10 mouse cellular contexts compared by ENCODE assay signal in the genomic region with DNA sequence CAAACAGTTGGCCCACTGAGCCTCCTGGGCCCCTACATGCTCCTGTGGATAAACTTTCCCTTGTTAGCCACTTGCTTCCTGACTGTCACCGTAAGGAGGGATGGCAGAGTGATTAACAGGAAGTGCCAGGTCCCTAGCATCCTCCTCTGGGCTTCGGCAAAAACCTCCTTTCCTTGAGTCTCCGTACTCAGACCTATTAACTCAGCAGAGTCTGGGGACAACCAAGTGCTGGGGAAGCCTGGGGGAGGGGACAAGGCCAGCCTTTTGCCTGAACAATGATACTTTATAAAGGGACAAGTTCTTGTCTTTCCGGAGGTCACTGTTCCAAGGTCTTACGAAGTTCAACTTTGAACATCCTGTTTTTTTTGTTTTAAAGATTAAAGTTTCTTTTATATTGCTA. TPM values are rescaled to one million over a fixed set of nuclear protein-coding genes. Genes with fewer than 3 reads are reported as not detected.
DNase-seq lines count a peak whose midpoint lies in the region; ATAC-seq and TF ChIP-seq lines count a peak whose summit lies in the region.
"Had no signal": no experiment of that assay in that cellular context is flagged by ENCODE, and none has a peak within 500 bp of the region (broad histone marks: within the 10 kb centered on the region; RNA-seq: fewer than 3 reads in every experiment).

No protein-coding gene starts in this region.

- no peaks in the 10 kb centered on the region for H3K9me3 ChIP-seq in lung, postnatal 0 days (ENCODE audit: low read length)
- H3K9me3 ChIP-seq in embryonic facial prominence, embryonic 15.5 days (replicated peaks): 0 out of 2 replicates have a peak, but pooled peaks cover 5% of the 10 kb centered on the region
- no peaks in the 10 kb centered on the region for H3K9me3 ChIP-seq in liver, embryonic 15.5 days (replicated peaks)

- intact Hi-C loops in heart, adult 2 months (cut with DNase I): no loop called here
- intact Hi-C loops in heart, postnatal 14 days (cut with DNase I): loop anchor here (5.0 kb wide), 2 partner anchors 40 to 55 kb away; a partner anchor contains a TSS

- H3K4me1 ChIP-seq in heart, adult 2 months (ENCODE audit: control insufficient read depth, insufficient read depth, low read length): peaks cover 13% of the 10 kb centered on the region
- peaks cover 6% of the 10 kb centered on the region; the same call in 1 of the 2 replicates for H3K4me1 ChIP-seq in lung, postnatal 0 days (ENCODE audit: insufficient read depth, low read depth, low read length)
- H3K4me1 ChIP-seq in embryonic facial prominence, embryonic 15.5 days: peaks cover 24% of the 10 kb centered on the region
- H3K4me1 ChIP-seq in liver, embryonic 15.5 days (replicated peaks): peaks cover 46% of the 10 kb centered on the region

- no peak overlapping the region for H3K9ac ChIP-seq in heart, adult 2 months (ENCODE audit: low read depth, low read length)
- H3K9ac ChIP-seq in lung, postnatal 0 days (replicated peaks; ENCODE audit: low read depth): no peak overlapping the region
- H3K9ac ChIP-seq in embryonic facial prominence, embryonic 15.5 days: no peak overlapping the region
- no peak overlapping the region for H3K9ac ChIP-seq in liver, embryonic 15.5 days

- no peak overlapping the region for H3K4me2 ChIP-seq in lung, postnatal 0 days (replicated peaks; ENCODE audit: low read depth, low read length)
- H3K4me2 ChIP-seq in embryonic facial prominence, embryonic 15.5 days (replicated peaks): no peak overlapping the region
- H3K4me2 ChIP-seq in liver, embryonic 15.5 days: peak overlapping the region; percentile 1; the same call in 1 of the 2 replicates

- WGBS in heart, adult 2 months: 28% methylated on average over 5 of the region's 5 CpGs
- 20% methylated on average over 5 of the region's 5 CpGs for WGBS in lung, postnatal 0 days
- WGBS in embryonic facial prominence, embryonic 15.5 days: 39% methylated on average over 5 of the region's 5 CpGs
- 30% methylated on average over 5 of the region's 5 CpGs for WGBS in liver, embryonic 15.5 days (ENCODE audit: insufficient replicate concordance)

- peak overlapping the region; percentile 72 for H3K27ac ChIP-seq in heart, adult 2 months
- peak overlapping the region; percentile 40; the same call in 1 of the 2 replicates for H3K27ac ChIP-seq in lung, postnatal 0 days (ENCODE audit: low read length)
- H3K27ac ChIP-seq in embryonic facial prominence, embryonic 15.5 days (replicated peaks): 0 out of 2 replicates have a peak overlapping the region, but pooled peaks have one; percentile 23
- H3K27ac ChIP-seq in liver, embryonic 15.5 days (replicated peaks): no peak overlapping the region

- H3K27me3 ChIP-seq in heart, adult 2 months (ENCODE audit: control insufficient read depth, insufficient read depth, low read length): no peaks in the 10 kb centered on the region
- no peaks in the 10 kb centered on the region for H3K27me3 ChIP-seq in lung, postnatal 0 days (replicated peaks; ENCODE audit: insufficient read depth, low read length)
- no peaks in the 10 kb centered on the region for H3K27me3 ChIP-seq in embryonic facial prominence, embryonic 15.5 days
- no peaks in the 10 kb centered on the region for H3K27me3 ChIP-seq in liver, embryonic 15.5 days

- H3K79me2 ChIP-seq in heart, adult 2 months (replicated peaks; ENCODE audit: control insufficient read depth, insufficient read depth, low read length): no peaks in the 10 kb centered on the region

- peaks cover 3% of the 10 kb centered on the region; the same call in 1 of the 2 replicates for H3K36me3 ChIP-seq in heart, adult 2 months (ENCODE audit: control insufficient read depth, insufficient read depth, low read length)
- peaks cover 8% of the 10 kb centered on the region; the same call in 1 of the 2 replicates for H3K36me3 ChIP-seq in lung, postnatal 0 days (ENCODE audit: insufficient read depth, low read length)
- peaks cover 36% of the 10 kb centered on the region for H3K36me3 ChIP-seq in embryonic facial prominence, embryonic 15.5 days
- H3K36me3 ChIP-seq in liver, embryonic 15.5 days (replicated peaks): peaks cover 10% of the 10 kb centered on the region

- no peak for TF ChIP-seq EP300 in heart, adult 2 months (IDR thresholded peaks at IDR 0.05; ENCODE audit: insufficient read depth, low read depth, low read length)
- TF ChIP-seq EP300 in lung, postnatal 0 days (IDR thresholded peaks at IDR 0.05): no peak

- TF ChIP-seq POLR2A in heart, adult 2 months (IDR thresholded peaks at IDR 0.05; ENCODE audit: insufficient read depth, low read depth, low read length): no peak

- DNase-seq in heart, adult 2 months: no peak
- no peak for DNase-seq in heart, postnatal 14 days
- DNase-seq in lung, postnatal 0 days (ENCODE audit: low spot score): peak; percentile 26
- DNase-seq in lung, postnatal 25 days (ENCODE audit: low spot score): no peak
- DNase-seq in right cerebral cortex, postnatal 14 days: no peak
- DNase-seq: spleen, adult 18-20 months had no signal

- no peak for TF ChIP-seq CTCF in heart, adult 2 months (IDR thresholded peaks at IDR 0.05)
- no peak for TF ChIP-seq CTCF in lung, postnatal 0 days (IDR thresholded peaks at IDR 0.05)

- no peak for ATAC-seq in lung, postnatal 0 days
- ATAC-seq in embryonic facial prominence, embryonic 15.5 days (ENCODE audit: insufficient number of reproducible peaks, low FRiP score, low TSS enrichment, low read depth): no peak
- no peak for ATAC-seq in liver, embryonic 15.5 days (ENCODE audit: insufficient read depth)
- no peak for ATAC-seq in megakaryocyte progenitor cell, adult 5-6 weeks (replicated peaks; ENCODE audit: poor library complexity)

- H3K4me3 ChIP-seq in heart, adult 2 months: no peak overlapping the region
- no peak overlapping the region for H3K4me3 ChIP-seq in lung, postnatal 0 days (ENCODE audit: low read depth, low read length)
- H3K4me3 ChIP-seq in embryonic facial prominence, embryonic 15.5 days (replicated peaks): no peak overlapping the region
- no peak overlapping the region for H3K4me3 ChIP-seq in liver, embryonic 15.5 days (replicated peaks)
- H3K4me3 ChIP-seq: myocyte had no signal

RNA-seq across cellular contexts. Expression of a gene that starts 54.7 kb away (rescaled TPM):
- total RNA-seq in heart, adult 2 months (2021): 10 to 100 TPM; 49.0 to 53.6 TPM
- polyA plus RNA-seq in heart, adult 2 months (2012; rRNA removed): 40.3 and 46.1 TPM in 2 replicates
- total RNA-seq in heart, postnatal 14 days (2021): 10 to 100 TPM; 49.5 to 51.9 TPM
- polyA plus RNA-seq in lung, postnatal 0 days (2015; fragmentation: Nextera tagmentation; extraction: Ambion mirVana): 7.2 and 10.0 TPM in 2 replicates
- polyA plus RNA-seq in embryonic facial prominence, embryonic 15.5 days (2015; fragmentation: Nextera tagmentation; extraction: Ambion mirVana): 27.9 and 30.5 TPM in 2 replicates
- polyA plus RNA-seq in liver, embryonic 15.5 days (2015; fragmentation: Nextera tagmentation; extraction: Ambion mirVana): 5.1 and 6.1 TPM in 2 replicates
- total RNA-seq in megakaryocyte progenitor cell, adult 5-6 weeks (2015): 30.7 and 44.8 TPM in 2 replicates
- total RNA-seq in megakaryocyte progenitor cell, adult 5-6 weeks (2017): 20.9 and 44.7 TPM in 2 replicates
